Mouse (Mus musculus): Measurements from ENCODE around the gene Nectin2. TPM values are rescaled to one million over a fixed set of nuclear protein-coding genes. Genes with fewer than 3 reads are reported as not detected.
A peak's percentile ranks its signal among the peaks of the same experiment; 100 is the strongest.
"Not testable (repeated sequence)": the region's sequence is repeated elsewhere in the genome, so short reads cannot be mapped to it uniquely, and the experiment has no call there.

Nectin2 gene
- 70.9 and 74.7 TPM in 2 replicates for polyA plus RNA-seq (2012; rRNA removed)

DNA sequence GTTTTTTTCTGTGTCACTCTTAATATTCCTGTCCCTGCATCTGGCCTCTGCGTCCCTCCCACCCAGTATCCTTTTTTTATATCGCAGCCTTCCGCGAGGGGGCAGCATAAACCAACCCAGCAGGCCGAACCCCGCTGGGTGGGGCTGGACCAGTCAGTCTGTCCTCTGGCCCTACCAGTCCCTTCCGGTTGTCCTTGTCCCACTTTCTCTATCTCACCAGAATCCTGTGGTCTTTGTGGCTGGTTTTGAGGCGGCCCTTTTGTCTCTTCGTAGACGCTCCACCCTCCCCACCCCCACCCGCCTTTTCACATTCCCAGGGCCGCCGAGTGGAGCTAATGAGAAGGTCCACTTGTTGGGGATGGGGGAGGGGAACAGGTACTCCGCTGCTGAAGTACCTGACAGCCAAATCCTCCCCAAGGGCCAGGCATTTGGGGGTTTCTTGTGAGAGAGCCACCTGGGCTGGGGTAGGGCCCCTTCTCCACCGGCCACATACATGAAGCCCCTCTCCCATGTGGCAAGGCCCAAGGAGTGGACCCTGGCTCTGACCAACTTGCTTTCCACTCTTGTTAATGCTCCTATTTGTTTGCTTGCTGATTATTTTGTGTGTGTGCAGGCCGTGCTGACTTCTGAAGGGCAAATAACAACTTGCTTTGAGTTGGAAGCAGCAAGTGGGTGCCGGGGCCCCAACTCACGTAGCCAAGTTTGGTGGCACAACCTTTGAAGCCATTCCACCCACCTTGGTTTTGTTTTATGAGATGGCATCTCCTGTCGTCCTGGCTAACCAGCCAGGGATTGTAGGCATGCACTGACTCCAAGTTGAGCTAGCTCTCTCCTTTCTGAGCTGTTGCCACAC, at the start of gene Nectin2:
Gene Nectin2 (minus strand): TSS at position 267 of the 853 bp plus-strand sequence.
- Histone ChIP-seq H3K4me3 (replicated peaks; ENCODE audit: extremely low read depth, low read depth, low read length) (peak within 1 kb of the TSS; percentile 78), H3K4me1 (ENCODE audit: control insufficient read depth, insufficient read depth, low read length) (peaks cover 22% of the 10 kb centered on the region)
- TF ChIP-seq POLR2A (IDR thresholded peaks at IDR 0.05; ENCODE audit: borderline replicate concordance, extremely low read depth, low read depth, low read length), result peak; percentile 21; the same call in 1 of the 2 replicates
- peak; percentile 66 for TF ChIP-seq CTCF (IDR thresholded peaks at IDR 0.05; ENCODE audit: insufficient read depth, low read length)
- DNase-seq, result peak; percentile 91
- WGBS, result 11% methylated on average over 19 of the region's 19 CpGs

DNA sequence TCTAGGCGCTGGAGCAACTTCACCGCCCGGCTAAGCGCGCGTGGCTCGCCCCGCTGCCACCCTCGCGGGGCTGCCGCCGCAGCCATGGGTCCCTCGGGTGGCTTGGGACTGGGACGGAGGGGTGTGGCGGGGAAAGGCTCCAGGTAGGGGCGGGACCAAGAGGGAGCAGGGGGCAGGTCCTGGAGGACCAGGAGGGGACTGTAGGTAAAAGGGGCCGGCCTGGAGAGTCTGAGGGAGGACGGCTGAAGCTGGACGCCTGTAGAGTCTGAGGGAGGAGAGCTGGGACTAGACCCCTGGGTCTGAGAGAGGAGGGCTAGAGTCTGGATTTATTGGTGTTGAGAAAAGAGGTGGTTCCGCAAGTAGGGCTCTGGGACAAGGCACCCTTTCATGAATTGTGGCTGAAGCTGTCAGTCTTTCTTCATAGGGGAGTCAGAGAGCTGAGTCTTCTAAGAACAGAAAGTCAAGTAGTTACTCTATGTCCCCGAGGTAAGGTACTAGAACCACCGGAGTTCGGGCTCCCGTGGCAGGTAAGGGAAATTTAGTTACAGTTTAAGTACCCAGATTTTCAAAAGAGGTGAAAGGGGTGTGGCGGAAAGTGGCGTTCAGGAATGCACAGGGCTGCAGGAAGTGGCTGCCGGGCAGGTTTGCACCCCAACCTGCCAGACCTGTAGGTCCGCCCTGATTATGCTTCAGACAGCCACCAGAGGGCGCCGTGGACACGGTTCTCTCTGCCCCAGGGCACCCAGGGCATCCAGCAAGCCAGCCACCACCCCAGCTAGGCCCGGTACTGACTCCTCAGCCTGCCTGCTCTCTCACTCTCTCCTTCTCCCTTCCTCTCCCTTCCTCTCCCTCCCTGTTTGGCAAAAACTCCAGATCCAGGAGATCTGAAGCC, 46.7 kb upstream of the Nectin2 start, which contains the start of gene Cblc:
Gene Cblc (minus strand): TSS at position 113 of the 892 bp plus-strand sequence.
- DNase-seq, result peak; percentile 92
- H3K4me1 ChIP-seq (ENCODE audit: control insufficient read depth, insufficient read depth, low read length), result no peaks in the 10 kb centered on the region
- peak; percentile 75 for TF ChIP-seq CTCF (IDR thresholded peaks at IDR 0.05; ENCODE audit: insufficient read depth, low read length)
- TF ChIP-seq POLR2A (IDR thresholded peaks at IDR 0.05; ENCODE audit: borderline replicate concordance, extremely low read depth, low read depth, low read length), result peak; percentile 60; the same call in 1 of the 2 replicates
- WGBS, result 5% methylated on average over 32 of the region's 32 CpGs
- peak within 1 kb of the TSS; percentile 46 for H3K4me3 ChIP-seq (replicated peaks; ENCODE audit: extremely low read depth, low read depth, low read length)

DNA sequence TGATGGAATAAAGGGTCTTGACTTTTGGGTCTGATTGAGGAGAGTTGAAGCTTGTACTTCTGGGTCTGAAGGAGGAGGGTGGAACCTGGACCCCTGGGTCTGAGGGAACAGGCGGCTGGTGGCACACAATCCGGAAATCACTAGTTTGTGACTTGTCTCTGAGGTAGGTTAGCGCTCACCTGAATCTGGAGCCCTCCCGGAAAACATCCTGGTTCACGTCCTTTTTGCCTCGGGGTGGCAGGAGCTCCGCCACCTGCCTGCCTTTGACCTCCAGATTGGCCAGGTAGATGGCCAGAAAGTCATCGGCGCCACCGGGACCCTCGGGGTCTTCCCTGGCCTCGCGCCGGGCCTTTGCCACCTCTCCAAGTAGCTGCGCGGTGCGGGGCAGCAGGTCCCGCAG, 46.0 kb upstream of the Nectin2 start:
- WGBS, result 12% methylated on average over 18 of the region's 18 CpGs
- H3K4me3 ChIP-seq (replicated peaks; ENCODE audit: extremely low read depth, low read depth, low read length), result peak overlapping the region; percentile 46
- DNase-seq, result no peak
- H3K4me1 ChIP-seq (ENCODE audit: control insufficient read depth, insufficient read depth, low read length), result no peaks in the 10 kb centered on the region
- TF ChIP-seq POLR2A (IDR thresholded peaks at IDR 0.05; ENCODE audit: borderline replicate concordance, extremely low read depth, low read depth, low read length), result no peak
- TF ChIP-seq CTCF (IDR thresholded peaks at IDR 0.05; ENCODE audit: insufficient read depth, low read length), result no peak

DNA sequence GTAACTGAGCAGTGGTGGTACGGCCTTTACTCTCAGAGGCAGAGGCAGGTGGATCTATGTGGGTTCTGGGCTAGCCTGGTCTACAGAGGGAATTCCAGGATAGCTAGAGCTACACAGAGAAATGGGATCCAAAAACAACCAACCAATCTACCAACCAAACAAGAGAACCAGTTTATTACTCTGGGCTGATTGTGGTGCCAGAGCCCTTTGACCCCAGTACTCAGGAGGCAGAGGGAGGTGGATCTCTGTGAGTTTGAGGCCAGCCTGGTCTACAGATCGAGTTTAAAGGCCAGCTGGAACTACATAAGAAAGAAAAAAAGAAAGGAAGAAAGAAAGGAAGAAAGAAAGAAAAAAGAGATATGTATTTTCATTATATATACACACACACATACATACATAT, 45.0 kb upstream of the Nectin2 start:
- H3K4me3 ChIP-seq (replicated peaks; ENCODE audit: extremely low read depth, low read depth, low read length), result no peak overlapping the region
- no peaks in the 10 kb centered on the region for H3K4me1 ChIP-seq (ENCODE audit: control insufficient read depth, insufficient read depth, low read length)
- 58% methylated on average over 2 of the region's 2 CpGs for WGBS
- TF ChIP-seq CTCF (IDR thresholded peaks at IDR 0.05; ENCODE audit: insufficient read depth, low read length) (no peak), POLR2A (IDR thresholded peaks at IDR 0.05; ENCODE audit: borderline replicate concordance, extremely low read depth, low read depth, low read length) (no peak)
- DNase-seq, result no peak

DNA sequence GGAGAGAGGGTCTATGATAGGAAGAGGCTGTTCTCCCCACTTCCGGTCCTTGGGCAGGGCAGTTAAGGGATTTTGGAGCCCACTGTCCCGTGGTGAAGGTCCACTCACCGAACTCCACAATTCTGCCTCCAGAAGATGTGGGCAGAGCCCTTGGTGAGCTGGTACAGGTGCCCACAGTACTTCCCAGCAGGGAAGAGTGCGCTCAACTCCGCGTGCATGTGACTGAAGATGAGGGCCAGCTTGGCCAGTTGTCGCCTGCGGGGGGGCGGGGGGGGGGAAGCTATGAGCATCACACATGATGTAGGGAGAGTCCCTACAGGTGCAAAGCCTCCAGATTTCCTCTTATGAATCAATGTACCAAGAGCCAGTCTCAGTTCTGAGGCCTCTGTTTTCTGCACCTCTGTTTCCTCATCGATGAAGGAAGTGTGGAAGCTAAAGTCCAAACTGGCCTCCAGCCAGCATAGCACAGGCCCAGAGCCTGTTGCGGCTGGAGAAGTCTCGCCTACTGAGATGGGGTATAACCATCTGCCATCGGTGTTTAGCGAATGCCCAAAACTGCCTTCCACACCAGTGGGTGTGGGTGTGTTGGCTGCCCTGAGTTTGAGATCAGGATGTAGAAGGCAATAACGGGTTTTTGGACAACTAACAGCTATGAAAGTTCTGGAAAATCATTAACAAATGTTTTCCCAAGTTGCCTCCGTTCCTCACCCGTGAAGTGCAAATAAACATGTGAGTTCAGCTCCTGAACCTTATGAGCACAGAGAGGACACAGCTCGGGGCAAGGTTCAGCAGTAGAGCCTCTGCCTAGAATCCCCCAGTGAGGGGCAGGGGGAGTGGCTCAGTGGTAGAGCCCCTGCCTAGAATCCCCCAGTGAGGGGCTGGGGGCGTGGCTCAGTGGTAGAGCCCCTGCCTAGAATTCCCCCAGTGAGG, 42.7 kb upstream of the Nectin2 start:
- 66% methylated on average over 19 of the region's 19 CpGs for WGBS
- no peak for TF ChIP-seq POLR2A (IDR thresholded peaks at IDR 0.05; ENCODE audit: borderline replicate concordance, extremely low read depth, low read depth, low read length)
- DNase-seq, result no peak
- 0 out of 2 replicates have a peak, but pooled peaks cover 2% of the 10 kb centered on the region for H3K4me1 ChIP-seq (ENCODE audit: control insufficient read depth, insufficient read depth, low read length)
- no peak overlapping the region for H3K4me3 ChIP-seq (replicated peaks; ENCODE audit: extremely low read depth, low read depth, low read length)

DNA sequence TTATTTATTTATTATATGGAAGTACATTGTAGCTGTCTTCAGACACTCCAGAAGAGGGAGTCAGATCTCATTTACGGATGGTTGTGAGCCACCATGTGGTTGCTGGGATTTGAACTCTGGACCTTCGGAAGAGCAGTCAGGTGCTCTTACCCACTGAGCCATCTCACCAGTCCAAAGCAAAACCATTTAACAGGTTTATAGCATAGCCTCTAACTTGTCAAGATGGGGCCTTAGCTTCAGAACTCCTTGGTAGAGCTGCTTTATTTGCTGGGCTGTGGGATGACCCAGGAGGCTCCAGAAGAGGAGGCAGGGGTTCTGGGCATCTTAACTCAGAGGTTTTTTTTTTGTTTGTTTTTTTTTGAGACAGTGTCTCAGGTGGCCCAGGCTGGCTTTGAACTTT, 41.2 kb upstream of the Nectin2 start:
- not testable (repeated sequence) for DNase-seq; H3K4me1 ChIP-seq (ENCODE audit: control insufficient read depth, insufficient read depth, low read length); H3K4me3 ChIP-seq (replicated peaks; ENCODE audit: extremely low read depth, low read depth, low read length)
- 92% methylated on average over 2 of the region's 2 CpGs for WGBS

DNA sequence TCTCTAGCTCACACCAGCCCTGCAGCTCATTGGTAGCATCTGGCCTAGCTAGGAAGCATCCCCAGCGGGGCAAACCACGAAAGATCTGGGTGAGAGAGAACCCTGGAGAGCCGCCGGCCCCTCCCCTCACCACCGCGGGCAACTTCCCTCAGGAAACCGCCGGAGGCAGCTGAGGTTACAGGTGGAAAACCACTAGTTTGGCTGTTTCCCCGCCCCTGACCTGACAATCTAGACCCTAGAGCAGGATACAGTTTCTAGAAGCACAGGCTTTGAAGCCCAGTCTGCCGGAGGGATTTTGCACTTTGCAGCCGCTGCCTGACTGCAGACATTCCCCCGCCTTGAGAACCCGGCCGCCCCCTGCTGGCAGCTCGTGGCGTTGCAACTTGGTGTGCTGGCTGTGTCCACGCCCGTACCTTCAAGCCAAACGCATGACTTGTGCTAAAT, 39.6 kb upstream of the Nectin2 start:
- peak; percentile 96 for DNase-seq
- Histone ChIP-seq H3K4me3 (replicated peaks; ENCODE audit: extremely low read depth, low read depth, low read length) (no peak overlapping the region), H3K4me1 (ENCODE audit: control insufficient read depth, insufficient read depth, low read length) (0 out of 2 replicates have a peak, but pooled peaks cover 2% of the 10 kb centered on the region)
- WGBS, result under 1% methylated on average over 19 of the region's 19 CpGs
- peak; percentile 79 for TF ChIP-seq CTCF (IDR thresholded peaks at IDR 0.05; ENCODE audit: insufficient read depth, low read length)
- no peak for TF ChIP-seq POLR2A (IDR thresholded peaks at IDR 0.05; ENCODE audit: borderline replicate concordance, extremely low read depth, low read depth, low read length)

DNA sequence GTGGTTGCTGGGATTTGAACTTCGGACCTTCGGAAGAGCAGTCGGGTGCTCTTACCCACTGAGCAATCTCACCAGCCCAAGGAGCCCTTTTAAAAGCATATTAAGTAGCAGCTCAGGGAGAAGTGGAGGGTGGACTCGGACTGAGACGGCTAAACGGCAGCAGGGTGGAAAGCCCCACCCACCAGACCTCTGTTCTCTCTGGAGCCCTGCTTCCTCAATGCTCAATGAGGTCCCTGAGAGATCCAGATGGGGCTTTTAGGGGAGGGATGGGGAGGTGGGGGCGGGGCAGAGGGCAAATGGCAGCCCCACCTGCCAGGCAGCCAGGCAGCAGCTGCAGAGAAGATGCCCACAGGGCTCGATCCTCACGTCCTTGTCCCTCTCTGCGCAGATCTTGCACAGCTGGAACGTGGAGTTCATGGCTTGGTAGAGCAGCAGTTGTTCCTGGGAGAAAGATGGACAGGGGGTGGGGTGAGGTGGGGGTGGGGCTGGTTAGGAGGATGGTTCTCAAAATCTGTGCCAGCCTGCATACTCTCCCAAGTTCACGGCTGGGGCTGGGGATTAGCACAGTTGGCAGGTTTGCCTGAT, 35.7 kb upstream of the Nectin2 start:
- H3K4me1 ChIP-seq (ENCODE audit: control insufficient read depth, insufficient read depth, low read length), result peaks cover 6% of the 10 kb centered on the region
- DNase-seq, result no peak
- WGBS, result 45% methylated on average over 12 of the region's 12 CpGs
- TF ChIP-seq CTCF (IDR thresholded peaks at IDR 0.05; ENCODE audit: insufficient read depth, low read length) (no peak), POLR2A (IDR thresholded peaks at IDR 0.05; ENCODE audit: borderline replicate concordance, extremely low read depth, low read depth, low read length) (no peak)
- no peak overlapping the region for H3K4me3 ChIP-seq (replicated peaks; ENCODE audit: extremely low read depth, low read depth, low read length)

Data from lung, adult 2 months (tissue).